Comparison of ENCODE assay signal across 13 mouse cellular contexts in genomic region chr12:110086921-110087320, GRCm38 (mm10).
"Had no signal": no experiment of that assay in that cellular context is flagged by ENCODE, and none has a peak within 500 bp of the region (broad histone marks: within the 10 kb centered on the region; RNA-seq: fewer than 3 reads in every experiment).

No protein-coding gene starts in this region.

- H3K4me3 ChIP-seq: left cerebral cortex, adult 2 months; limb, embryonic 15.5 days; liver, embryonic 12.5 days; midbrain, embryonic 10.5 days; neural tube, embryonic 12.5 days had no signal

- ATAC-seq: liver, embryonic 12.5 days had no signal

- H3K9me3 ChIP-seq: limb, embryonic 15.5 days; liver, embryonic 12.5 days; midbrain, embryonic 10.5 days; neural tube, embryonic 12.5 days had no signal

- H3K4me1 ChIP-seq: liver, embryonic 12.5 days had no signal

- DNase-seq: kidney, adult 8-10 months; kidney, postnatal 25 days; lung, embryonic 14.5 days; midbrain, embryonic 14.5 days; right cerebral cortex, postnatal 4 days; spleen, adult 18-20 months; thymus, adult 18-20 months; thymus, postnatal 14 days had no signal

- H3K9ac ChIP-seq: limb, embryonic 15.5 days; liver, embryonic 12.5 days; lung, embryonic 14.5 days; neural tube, embryonic 12.5 days had no signal

- H3K27me3 ChIP-seq: liver, embryonic 12.5 days; neural tube, embryonic 12.5 days had no signal

- H3K36me3 ChIP-seq: limb, embryonic 15.5 days; liver, embryonic 12.5 days; midbrain, embryonic 10.5 days; neural tube, embryonic 12.5 days had no signal

- H3K27ac ChIP-seq: left cerebral cortex, adult 2 months; limb, embryonic 15.5 days; liver, embryonic 12.5 days; midbrain, embryonic 10.5 days; neural tube, embryonic 12.5 days had no signal

- H3K4me2 ChIP-seq: limb, embryonic 15.5 days; liver, embryonic 12.5 days; lung, embryonic 14.5 days; neural tube, embryonic 12.5 days had no signal
